Mouse (Mus musculus) E14TG2a.4 (cell line): ENCODE data around the gene Rnf215.

Source experiments
- CTCF ChIP-seq: conservative IDR thresholded peaks from 2 replicates; pipeline ENCODE4 v1.5.1; 2014; ENCODE audit warnings: low read length
- POU5F1 ChIP-seq: IDR thresholded peaks from 2 replicates; pipeline ENCODE4 v1.6.1; 2014; ENCODE audit warnings: low read length, borderline replicate concordance

GRCm38 (mm10) chr11:4182061-4182460, 47.1 kb downstream of the Rnf215 start:
- TF ChIP-seq CTCF (no peak), POU5F1 (no peak)
